Mouse (Mus musculus) hindbrain, embryonic 10.5 days (tissue): ENCODE measurements around the gene H2-Ke6. TPM values are rescaled to one million over a fixed set of nuclear protein-coding genes. Genes with fewer than 3 reads are reported as not detected.
A peak's percentile ranks its signal among the peaks of the same experiment; 100 is the strongest.

Source experiments
- DNase-seq: peaks from one replicate; pipeline ENCODE4 v3.0.0-alpha.2; 2017; ENCODE audit warnings: low spot score
- H3K27ac ChIP-seq: fragments of 300-500 bp; sonication (generic); 2 replicates; pipeline ENCODE4 v1.5.1; 2016; ENCODE audit warnings: mild to moderate bottlenecking, moderate library complexity
- H3K27me3 ChIP-seq: fragments of 300-500 bp; sonication (generic); 2 replicates; pipeline ENCODE4 v1.6.1; 2016; ENCODE audit warnings: mild to moderate bottlenecking; ENCODE audit not compliant: poor library complexity, insufficient read depth, severe bottlenecking
- H3K36me3 ChIP-seq: fragments of 300-500 bp; sonication (generic); 2 replicates; pipeline ENCODE4 v1.6.1; 2016; ENCODE audit warnings: mild to moderate bottlenecking, moderate library complexity
- H3K4me1 ChIP-seq: fragments of 300-500 bp; sonication (generic); replicated peaks from 2 replicates; pipeline ENCODE4 v1.6.1; 2016; ENCODE audit warnings: mild to moderate bottlenecking
- H3K4me3 ChIP-seq: fragments of 300-500 bp; sonication (generic); 2 replicates; pipeline ENCODE4 v1.5.1; 2016; ENCODE audit warnings: mild to moderate bottlenecking, moderate library complexity
- H3K9me3 ChIP-seq: fragments of 300-500 bp; sonication (generic); 2 replicates; pipeline ENCODE4 v1.6.1; 2016; ENCODE audit warnings: mild to moderate bottlenecking, moderate library complexity
- WGBS: fragments of 180-500 bp; shearing (Covaris S2); methylation state at CpG from one replicate; pipeline ENCODE4 v1.1.7; 2016; 5-methylcytosine and 5-hydroxymethylcytosine counted together
- microRNA counts: library from miRNA; unstranded; fragments of <30 nt; microRNA quantifications from one replicate; lab custom pipeline; 2017
- polyA plus RNA-seq: library from polyadenylated mRNA; unstranded; fragments of >200 nt; fragmentation: Nextera tagmentation; extraction: Ambion mirVana; gene quantifications from 2 replicates; pipeline ENCODE4 v1.2.1, GENCODE M21; 2016

The H2-Ke6 gene
- polyA plus RNA-seq, 1 experiment from 2014 or later, result 65.5 TPM

DNA sequence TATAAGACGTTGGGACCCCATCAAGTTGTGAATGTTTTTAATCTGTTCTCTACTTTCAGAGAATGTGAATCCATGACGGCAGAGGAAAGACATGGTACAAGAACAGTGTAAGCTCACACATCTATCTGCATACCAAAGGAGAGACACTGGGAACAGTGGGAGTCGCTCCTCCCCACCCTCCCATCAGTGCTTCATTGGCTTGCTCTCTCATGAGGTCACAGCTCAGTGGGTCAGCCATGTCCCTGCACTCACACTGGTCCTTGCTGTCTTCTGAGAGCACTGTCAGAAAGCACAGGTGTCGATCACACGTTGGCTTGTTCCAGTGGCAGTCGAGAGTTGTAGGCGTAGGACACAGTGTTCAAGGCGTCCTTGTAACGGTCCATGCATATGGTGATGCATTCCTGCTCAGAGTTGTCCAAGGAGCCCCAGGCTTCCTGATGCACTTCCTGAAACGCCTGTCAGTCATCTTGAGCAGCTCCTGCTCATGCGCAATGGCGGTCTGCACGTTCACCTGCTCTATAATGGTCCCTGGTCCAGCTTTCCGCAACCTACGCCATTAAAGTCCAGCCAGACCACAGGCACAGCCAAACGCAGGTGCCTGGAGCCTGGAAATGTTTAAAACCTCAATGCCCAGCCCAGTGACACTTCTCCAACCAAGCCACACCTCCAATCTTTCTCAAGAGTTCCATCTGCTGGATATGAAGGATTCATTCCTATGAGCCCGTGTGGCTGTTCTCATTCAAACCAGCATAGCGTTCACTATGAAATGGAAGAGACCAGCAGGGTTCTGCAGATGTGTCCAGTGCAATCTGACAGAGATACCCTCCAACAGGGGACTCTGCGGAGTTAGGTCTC lies 47.5 kb downstream of the H2-Ke6 start:
- DNase-seq, result no peak
- H3K9me3 ChIP-seq, result no peaks in the 10 kb centered on the region
- WGBS, result 80% methylated on average over 19 of the region's 19 CpGs
- H3K4me3 ChIP-seq, result peak overlapping the region; percentile 61
- H3K27me3 ChIP-seq, result peaks cover 53% of the 10 kb centered on the region
- H3K27ac ChIP-seq, result peak overlapping the region; percentile 62; the same call in 1 of the 2 replicates
- H3K4me1 ChIP-seq, result peaks cover 29% of the 10 kb centered on the region
- H3K36me3 ChIP-seq, result no peaks in the 10 kb centered on the region

DNA sequence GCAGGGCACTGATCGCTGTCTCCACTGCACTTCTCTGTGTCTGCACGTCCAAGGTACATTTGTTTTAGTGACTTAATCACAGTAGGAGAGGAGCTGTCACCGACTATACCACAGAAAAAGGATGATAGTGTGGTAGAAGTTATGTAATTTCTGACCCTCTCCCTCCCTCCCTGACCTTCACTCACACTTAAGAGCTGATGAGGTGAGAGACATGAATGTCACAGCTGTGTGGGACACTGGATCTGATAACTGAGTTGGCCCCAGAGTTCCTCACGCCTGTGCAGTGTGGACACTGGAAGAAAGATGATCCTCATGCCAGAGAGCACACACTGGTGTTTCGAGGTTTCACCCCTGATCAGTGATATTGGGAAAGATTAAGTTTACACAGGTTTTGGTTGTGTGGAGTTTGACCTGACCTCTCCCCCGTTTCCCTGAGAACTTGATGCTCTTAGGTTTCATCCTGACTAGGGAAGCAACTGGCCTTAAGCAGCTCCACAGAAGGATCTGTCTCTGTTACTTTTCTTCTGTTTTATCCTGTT lies 48.3 kb downstream of the H2-Ke6 start:
- H3K36me3 ChIP-seq, result no peaks in the 10 kb centered on the region
- peaks cover 29% of the 10 kb centered on the region for H3K4me1 ChIP-seq
- no peak for DNase-seq
- H3K27me3 ChIP-seq, result peaks cover 58% of the 10 kb centered on the region
- 79% methylated on average over 6 of the region's 6 CpGs for WGBS
- no peaks in the 10 kb centered on the region for H3K9me3 ChIP-seq
- H3K4me3 ChIP-seq, result no peak overlapping the region
- H3K27ac ChIP-seq, result no peak overlapping the region

DNA sequence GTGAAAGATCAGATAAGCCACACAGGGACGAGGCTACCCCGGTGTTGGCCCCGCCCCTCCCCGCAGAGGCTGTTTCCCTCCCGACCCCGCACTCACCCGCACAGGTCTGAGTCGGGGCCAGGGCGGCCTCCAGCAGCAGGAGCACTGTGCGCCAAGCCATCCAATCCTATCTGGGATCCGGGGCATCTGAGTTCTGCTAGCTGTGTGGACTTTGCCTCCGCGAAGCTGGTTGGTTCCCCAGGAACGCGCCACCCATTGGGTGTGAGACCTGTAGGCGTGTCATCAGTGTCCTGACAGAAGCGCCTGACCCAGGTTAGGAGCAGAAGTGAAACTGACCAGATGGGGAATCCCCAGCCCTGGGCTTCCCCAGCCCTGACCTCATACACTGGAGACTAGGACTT lies 49.2 kb downstream of the H2-Ke6 start:
- peak; percentile 40 for DNase-seq
- Histone ChIP-seq H3K9me3 (no peaks in the 10 kb centered on the region), H3K27ac (peak overlapping the region; percentile 29; the same call in 1 of the 2 replicates), H3K4me1 (peaks cover 29% of the 10 kb centered on the region), H3K36me3 (no peaks in the 10 kb centered on the region), H3K27me3 (peaks cover 58% of the 10 kb centered on the region), H3K4me3 (peak overlapping the region; percentile 54)
- 1% methylated on average over 17 of the region's 17 CpGs for WGBS

DNA sequence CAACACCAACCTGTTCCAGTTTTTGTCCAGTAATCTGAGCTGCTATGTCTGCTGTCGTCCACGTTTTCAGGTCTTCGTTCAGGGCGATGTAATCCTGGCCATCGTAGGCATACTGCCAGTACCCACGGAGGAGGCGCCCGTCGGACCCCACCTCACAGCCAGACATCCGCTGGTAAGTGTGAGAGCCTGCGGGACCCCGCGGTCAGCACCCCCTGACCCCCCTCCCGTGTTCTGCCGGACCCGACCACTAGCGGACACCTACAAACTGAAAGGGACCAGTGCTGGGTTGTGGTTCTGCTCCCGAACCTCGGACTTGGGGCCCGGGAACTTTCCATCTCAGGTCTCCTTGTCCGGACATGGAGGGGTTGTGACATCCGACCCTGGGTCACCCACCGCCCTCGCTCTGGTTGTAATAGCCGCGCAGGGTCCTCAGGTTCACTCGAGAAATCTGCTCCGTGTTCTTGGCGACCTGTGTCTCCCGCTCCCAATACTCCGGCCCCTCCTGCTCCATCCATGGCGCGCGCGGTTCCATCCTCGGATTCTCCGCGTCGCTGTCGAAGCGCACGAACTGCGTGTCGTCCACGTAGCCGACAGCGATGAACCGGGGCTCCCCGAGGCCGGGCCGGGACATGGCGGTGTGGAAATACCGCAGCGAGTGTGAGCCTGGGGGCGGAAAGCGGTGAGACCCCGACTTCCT lies 49.9 kb downstream of the H2-Ke6 start:
- peaks cover 29% of the 10 kb centered on the region for H3K4me1 ChIP-seq
- H3K27me3 ChIP-seq, result peaks cover 58% of the 10 kb centered on the region
- 2% methylated on average over 57 of the region's 57 CpGs for WGBS
- peak; percentile 11 for DNase-seq
- H3K9me3 ChIP-seq, result no peaks in the 10 kb centered on the region
- H3K36me3 ChIP-seq, result no peaks in the 10 kb centered on the region
- H3K4me3 ChIP-seq, result peak overlapping the region; percentile 54
- H3K27ac ChIP-seq, result peak overlapping the region; percentile 29

MicroRNAs encoded within 50 kb of the gene (microRNA counts, 519-probe panel; counts per million panel counts)
- microRNA mmu-miR-219 (lab: Ali Mortazavi, UCI), result 1,255 counts per million, percentile 77 among the panel's probes with 10 or more counts

Other genes with a start within 250 kb of the H2-Ke6 start
- 23.4 and 25.9 TPM in 2 replicates for gene Angptl4, start 246.2 kb downstream of the H2-Ke6 start, polyA plus RNA-seq
- 26.2 and 28.5 TPM in 2 replicates for gene Kank3, start 217.5 kb downstream of the H2-Ke6 start, polyA plus RNA-seq
- gene Rps28, start 203.5 kb downstream of the H2-Ke6 start, polyA plus RNA-seq, result 712 and 835 TPM in 2 replicates
- 517 and 544 TPM in 2 replicates for gene Ndufa7, start 203.5 kb downstream of the H2-Ke6 start, polyA plus RNA-seq
- gene Cd320, start 185.0 kb downstream of the H2-Ke6 start, polyA plus RNA-seq, result 87.7 and 91.8 TPM in 2 replicates
- not detected in 2 replicates for gene Gm7029, start 154.2 kb downstream of the H2-Ke6 start, polyA plus RNA-seq
- 6.3 and 7.1 TPM in 2 replicates for gene Kifc1, start 137.4 kb downstream of the H2-Ke6 start, polyA plus RNA-seq
- 0.34 and 0.41 TPM in 2 replicates for gene Platr17, start 122.9 kb downstream of the H2-Ke6 start, polyA plus RNA-seq
- gene Daxx, start 118.6 kb downstream of the H2-Ke6 start, polyA plus RNA-seq, result 73.1 and 82.8 TPM in 2 replicates
- gene Tapbp, start 112.2 kb downstream of the H2-Ke6 start, polyA plus RNA-seq, result 14.5 and 17.2 TPM in 2 replicates
- gene Zbtb22, start 112.2 kb downstream of the H2-Ke6 start, polyA plus RNA-seq, result 23.0 and 24.0 TPM in 2 replicates
- gene Rgl2, start 98.5 kb downstream of the H2-Ke6 start, polyA plus RNA-seq, result 45.2 and 55.7 TPM in 2 replicates
- gene Pfdn6, start 87.7 kb downstream of the H2-Ke6 start, polyA plus RNA-seq, result 228 TPM in 2 replicates
- gene Wdr46, start 87.4 kb downstream of the H2-Ke6 start, polyA plus RNA-seq, result 47.0 and 51.8 TPM in 2 replicates
- 4.3 and 6.5 TPM in 2 replicates for gene B3galt4, start 76.6 kb downstream of the H2-Ke6 start, polyA plus RNA-seq
- gene Vps52, start 72.2 kb downstream of the H2-Ke6 start, polyA plus RNA-seq, result 55.0 and 63.9 TPM in 2 replicates
- 1,286 and 1,579 TPM in 2 replicates for gene Rps18, start 72.1 kb downstream of the H2-Ke6 start, polyA plus RNA-seq
- gene H2-K1, start 27.7 kb downstream of the H2-Ke6 start, polyA plus RNA-seq, result 27.1 and 30.9 TPM in 2 replicates
- 12.3 and 17.3 TPM in 2 replicates for gene Ring1, start 3.4 kb downstream of the H2-Ke6 start, polyA plus RNA-seq
- 188 and 197 TPM in 2 replicates for gene Slc39a7, start 3.6 kb upstream of the H2-Ke6 start, polyA plus RNA-seq
- 49.1 and 56.4 TPM in 2 replicates for gene Rxrb, start 3.8 kb upstream of the H2-Ke6 start, polyA plus RNA-seq
- 0.99 and 1.7 TPM in 2 replicates for gene Col11a2, start 11.4 kb upstream of the H2-Ke6 start, polyA plus RNA-seq
- 0.80 and 0.82 TPM in 2 replicates for gene H2-Oa, start 64.3 kb upstream of the H2-Ke6 start, polyA plus RNA-seq
- gene H2-DMa, start 91.5 kb upstream of the H2-Ke6 start, polyA plus RNA-seq, result 5.8 and 7.7 TPM in 2 replicates
- 131 and 135 TPM in 2 replicates for gene Brd2, start 94.6 kb upstream of the H2-Ke6 start, polyA plus RNA-seq
- gene H2-DMb2, start 115.2 kb upstream of the H2-Ke6 start, polyA plus RNA-seq, result 0.11 and 0.24 TPM in 2 replicates
- 0.30 and 0.98 TPM in 2 replicates for gene H2-DMb1, start 125.0 kb upstream of the H2-Ke6 start, polyA plus RNA-seq
- 1.7 TPM in 2 replicates for gene Tap1, start 159.5 kb upstream of the H2-Ke6 start, polyA plus RNA-seq
- gene Psmb9, start 159.7 kb upstream of the H2-Ke6 start, polyA plus RNA-seq, result 0.66 and 0.97 TPM in 2 replicates
- gene Psmb8, start 169.7 kb upstream of the H2-Ke6 start, polyA plus RNA-seq, result 1.2 and 1.8 TPM in 2 replicates
- 0.27 and 1.4 TPM in 2 replicates for gene Tap2, start 175.5 kb upstream of the H2-Ke6 start, polyA plus RNA-seq
- gene H2-Ob, start 210.8 kb upstream of the H2-Ke6 start, polyA plus RNA-seq, result 0.24 TPM in 1 of 2 replicates, not detected in the other
- 4.7 and 5.3 TPM in 2 replicates for gene H2-Ab1, start 229.6 kb upstream of the H2-Ke6 start, polyA plus RNA-seq